22 mouse cellular contexts compared by ENCODE assay signal in genomic region chr10:118927316-118927715, GRCm38 (mm10).
"Had no signal": no experiment of that assay in that cellular context is flagged by ENCODE, and none has a peak within 500 bp of the region (broad histone marks: within the 10 kb centered on the region; RNA-seq: fewer than 3 reads in every experiment).

No protein-coding gene starts in this region.

- H3K36me3 ChIP-seq: intestine, embryonic 15.5 days; kidney, embryonic 15.5 days; limb, embryonic 12.5 days; limb, embryonic 15.5 days; midbrain, embryonic 12.5 days; midbrain, embryonic 15.5 days; neural tube, embryonic 12.5 days; neural tube, embryonic 15.5 days had no signal

- H3K4me1 ChIP-seq: intestine, embryonic 15.5 days; limb, embryonic 12.5 days; midbrain, embryonic 12.5 days; midbrain, embryonic 15.5 days; neural tube, embryonic 12.5 days; neural tube, embryonic 15.5 days had no signal

- H3K27ac ChIP-seq: kidney, embryonic 15.5 days; limb, embryonic 12.5 days; limb, embryonic 15.5 days; liver, embryonic 14.5 days; macrophage; midbrain, embryonic 12.5 days; midbrain, embryonic 15.5 days; neural tube, embryonic 12.5 days; neural tube, embryonic 15.5 days; stomach, postnatal 0 days had no signal

- ATAC-seq: intestine, embryonic 15.5 days; liver, postnatal 0 days; lung, postnatal 0 days; midbrain, embryonic 15.5 days had no signal

- H3K4me2 ChIP-seq: intestine, embryonic 15.5 days; kidney, embryonic 15.5 days; limb, embryonic 12.5 days; limb, embryonic 15.5 days; liver, embryonic 11.5 days; midbrain, embryonic 12.5 days; midbrain, embryonic 15.5 days; neural tube, embryonic 12.5 days; neural tube, embryonic 15.5 days had no signal

- DNase-seq: kidney, adult 18-20 months; left cerebral cortex, postnatal 4 days; liver, postnatal 0 days; right cerebral cortex, adult 18-20 months; right cerebral cortex, postnatal 14 days; right cerebral cortex, postnatal 4 days; thymus, adult 2 months; thymus, postnatal 14 days; thymus, postnatal 4 days had no signal

- H3K9ac ChIP-seq: intestine, embryonic 15.5 days; kidney, embryonic 15.5 days; limb, embryonic 12.5 days; limb, embryonic 15.5 days; liver, embryonic 14.5 days; liver, postnatal 0 days; midbrain, embryonic 12.5 days; midbrain, embryonic 15.5 days; neural tube, embryonic 12.5 days; neural tube, embryonic 15.5 days had no signal

- H3K27me3 ChIP-seq: intestine, embryonic 15.5 days; limb, embryonic 12.5 days; limb, embryonic 15.5 days; midbrain, embryonic 12.5 days; midbrain, embryonic 15.5 days; neural tube, embryonic 12.5 days; neural tube, embryonic 15.5 days had no signal

- H3K4me3 ChIP-seq: intestine, embryonic 15.5 days; kidney, embryonic 15.5 days; limb, embryonic 12.5 days; limb, embryonic 15.5 days; midbrain, embryonic 12.5 days; midbrain, embryonic 15.5 days; neural tube, embryonic 12.5 days; neural tube, embryonic 15.5 days had no signal

- H3K9me3 ChIP-seq: intestine, embryonic 15.5 days; limb, embryonic 15.5 days; midbrain, embryonic 12.5 days; neural tube, embryonic 15.5 days had no signal
